Mouse (Mus musculus): ENCODE measurements around the gene Pigk. TPM values are rescaled to one million over a fixed set of nuclear protein-coding genes. Genes with fewer than 3 reads are reported as not detected.
A peak's percentile ranks its signal among the peaks of the same experiment; 100 is the strongest.

The Pigk gene
- polyA plus RNA-seq, 1 experiment from 2014 or later, result 42.9 TPM

DNA sequence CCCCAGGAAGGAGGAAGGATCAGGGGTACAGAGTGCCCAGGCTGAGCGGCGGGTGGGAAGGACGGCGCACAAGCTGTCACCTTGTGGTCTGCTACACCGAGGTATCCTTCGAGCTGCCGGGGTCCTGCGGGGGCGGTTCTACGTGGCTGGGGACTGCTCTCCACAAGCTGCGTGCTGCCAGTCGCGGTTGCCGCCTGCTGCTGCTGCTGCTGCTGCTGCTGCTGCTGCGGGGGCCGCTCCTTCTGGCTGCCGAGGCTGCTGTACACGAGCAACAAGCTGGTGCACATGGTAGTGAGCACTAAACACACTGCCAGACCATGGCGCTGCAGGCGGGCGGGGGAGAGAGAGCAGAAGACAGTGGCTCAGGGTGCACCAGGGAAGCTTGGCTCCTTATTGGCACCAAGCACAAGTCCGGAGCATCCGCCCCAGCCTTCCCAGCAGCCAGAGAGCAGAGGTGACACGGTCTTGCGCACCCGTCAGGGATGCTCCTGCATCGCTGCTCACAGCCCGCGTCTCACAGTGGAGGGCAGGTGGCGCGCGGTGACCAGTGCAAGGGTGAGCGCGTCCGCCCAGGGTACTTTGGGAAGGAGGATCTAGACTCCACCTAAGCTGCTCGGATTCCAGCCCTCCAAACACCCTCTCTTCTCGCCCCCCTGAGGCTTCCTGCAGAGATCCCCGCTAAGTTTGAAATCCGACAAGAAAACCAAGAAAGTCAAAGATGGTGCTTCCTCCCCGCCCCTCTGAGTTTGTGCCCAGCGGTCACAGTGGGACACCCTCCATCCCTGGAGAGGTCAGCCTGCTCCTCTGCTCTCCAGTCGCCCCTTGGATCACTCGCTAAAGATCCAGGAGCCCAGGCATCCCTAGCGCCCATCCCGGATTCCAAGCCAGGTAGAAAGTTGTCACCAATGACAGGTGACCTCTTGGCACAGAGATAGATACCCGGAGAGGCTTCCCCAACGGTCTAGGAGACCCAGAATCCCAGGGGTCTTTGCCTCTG, 267.4 kb downstream of the Pigk start:
- DNase-seq (ENCODE audit: low spot score) (peak; percentile 75), ATAC-seq (replicated peaks; ENCODE audit: low FRiP score, low TSS enrichment, low read depth) (no peak)
- H3K27ac ChIP-seq (ENCODE audit: low read depth), result no peak overlapping the region
- H3K4me3 ChIP-seq (ENCODE audit: low read depth, low read length), result peak overlapping the region; percentile 40
- H3K27me3 ChIP-seq (replicated peaks; ENCODE audit: control insufficient read depth, insufficient read depth, low read length), result peaks cover 24% of the 10 kb centered on the region
- H3K9ac ChIP-seq (ENCODE audit: low read length), result peak overlapping the region; percentile 27; the same call in 1 of the 2 replicates
- H3K4me1 ChIP-seq (replicated peaks; ENCODE audit: control insufficient read depth, insufficient read depth, low read length), result peaks cover 7% of the 10 kb centered on the region; the same call in 1 of the 2 replicates
- no peaks in the 10 kb centered on the region for H3K36me3 ChIP-seq (ENCODE audit: control insufficient read depth, insufficient read depth, low read length)
- H3K4me2 ChIP-seq (ENCODE audit: low read length), result peak overlapping the region; percentile 83
- WGBS, result under 1% methylated on average over 47 of the region's 47 CpGs
- no peaks in the 10 kb centered on the region for H3K9me3 ChIP-seq (ENCODE audit: control insufficient read depth, low read length)

DNA sequence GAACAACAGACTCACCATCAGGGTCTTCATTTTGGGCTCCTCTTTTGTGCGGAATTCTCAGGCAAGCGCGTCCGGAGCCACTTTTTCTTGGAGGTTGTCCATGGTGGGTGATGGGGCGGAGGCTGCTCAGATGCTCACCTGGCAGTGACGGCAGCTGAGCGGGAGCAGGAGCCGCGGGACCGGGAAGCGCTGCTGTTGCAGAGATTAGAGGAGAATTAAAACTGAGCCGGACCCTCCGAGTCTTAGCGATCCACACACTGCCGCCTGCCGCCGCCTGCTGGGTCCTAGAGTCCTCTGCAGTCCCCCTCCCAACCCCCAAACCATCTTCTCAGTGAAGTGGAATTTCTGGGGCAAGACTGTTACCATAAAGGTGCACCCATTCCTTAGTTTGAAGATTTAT, 268.1 kb downstream of the Pigk start, which contains the start of gene St6galnac5:
Gene St6galnac5 (minus strand): TSS at position 259 of the 400 bp plus-strand sequence.
- H3K4me3 ChIP-seq (ENCODE audit: low read depth, low read length), result peak within 1 kb of the TSS; percentile 40
- H3K9ac ChIP-seq (ENCODE audit: low read length), result peak within 1 kb of the TSS; percentile 27; the same call in 1 of the 2 replicates
- H3K4me2 ChIP-seq (ENCODE audit: low read length), result peak within 1 kb of the TSS; percentile 83
- peaks cover 24% of the 10 kb centered on the region for H3K27me3 ChIP-seq (replicated peaks; ENCODE audit: control insufficient read depth, insufficient read depth, low read length)
- DNase-seq (ENCODE audit: low spot score), result peak; percentile 72
- WGBS, result under 1% methylated on average over 17 of the region's 17 CpGs
- no peak within 1 kb of the TSS for H3K27ac ChIP-seq (ENCODE audit: low read depth)
- H3K4me1 ChIP-seq (replicated peaks; ENCODE audit: control insufficient read depth, insufficient read depth, low read length), result peaks cover 7% of the 10 kb centered on the region; the same call in 1 of the 2 replicates
- ATAC-seq (replicated peaks; ENCODE audit: low FRiP score, low TSS enrichment, low read depth), result 0 out of 2 replicates have a peak, but pooled peaks have one; percentile 38
- no peaks in the 10 kb centered on the region for H3K9me3 ChIP-seq (ENCODE audit: control insufficient read depth, low read length)
- no peaks in the 10 kb centered on the region for H3K36me3 ChIP-seq (ENCODE audit: control insufficient read depth, insufficient read depth, low read length)

DNA sequence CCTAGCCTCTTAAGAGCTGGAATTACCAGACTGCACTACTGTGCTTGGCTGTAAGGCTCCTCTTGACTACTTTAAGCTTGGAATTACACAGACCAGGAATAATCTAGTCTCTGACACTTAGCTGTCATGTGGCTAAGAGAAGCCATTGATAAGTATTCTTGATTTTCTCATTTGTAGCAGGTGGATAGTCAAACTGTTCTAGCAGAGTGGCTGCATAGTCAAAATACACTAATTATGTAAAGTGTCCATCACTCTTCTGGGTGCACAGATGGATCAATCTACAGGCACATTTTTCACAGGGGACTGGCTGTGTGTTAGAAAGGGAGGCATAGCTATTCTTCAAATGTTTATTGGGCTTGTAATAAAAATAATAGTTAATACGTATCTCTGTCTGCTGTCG, 276.9 kb downstream of the Pigk start:
- Histone ChIP-seq H3K9me3 (ENCODE audit: control insufficient read depth, low read length) (no peaks in the 10 kb centered on the region), H3K4me1 (replicated peaks; ENCODE audit: control insufficient read depth, insufficient read depth, low read length) (no peaks in the 10 kb centered on the region), H3K9ac (ENCODE audit: low read length) (no peak overlapping the region), H3K27ac (ENCODE audit: low read depth) (no peak overlapping the region), H3K4me3 (ENCODE audit: low read depth, low read length) (no peak overlapping the region), H3K36me3 (ENCODE audit: control insufficient read depth, insufficient read depth, low read length) (no peaks in the 10 kb centered on the region), H3K4me2 (ENCODE audit: low read length) (no peak overlapping the region), H3K27me3 (replicated peaks; ENCODE audit: control insufficient read depth, insufficient read depth, low read length) (no peaks in the 10 kb centered on the region)
- 69% methylated on average over 2 of the region's 2 CpGs for WGBS
- ATAC-seq (replicated peaks; ENCODE audit: low FRiP score, low TSS enrichment, low read depth) (no peak), DNase-seq (ENCODE audit: low spot score) (no peak)

DNA sequence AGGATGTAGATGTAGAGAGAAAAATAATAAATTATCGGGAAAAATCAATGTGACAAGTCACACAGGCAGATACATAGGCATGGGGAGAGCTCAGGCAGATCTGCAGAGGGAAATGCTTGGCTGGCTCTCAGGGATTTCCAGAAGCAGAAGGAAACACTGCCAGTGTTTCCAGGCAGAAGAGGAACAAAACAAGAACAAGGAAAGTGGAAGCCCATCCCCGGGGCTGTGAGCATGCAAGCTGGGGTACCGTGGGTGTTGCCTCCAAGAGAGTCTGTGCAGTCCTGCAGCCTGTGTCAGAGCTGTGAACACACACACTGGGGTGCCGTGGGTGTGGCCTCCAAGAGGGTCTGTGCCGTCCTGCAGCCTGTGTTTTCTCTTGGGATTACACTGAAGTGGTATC, 279.7 kb downstream of the Pigk start:
- ATAC-seq (replicated peaks; ENCODE audit: low FRiP score, low TSS enrichment, low read depth) (no peak), DNase-seq (ENCODE audit: low spot score) (no peak)
- Histone ChIP-seq H3K4me2 (ENCODE audit: low read length) (no peak overlapping the region), H3K4me1 (replicated peaks; ENCODE audit: control insufficient read depth, insufficient read depth, low read length) (no peaks in the 10 kb centered on the region), H3K27me3 (replicated peaks; ENCODE audit: control insufficient read depth, insufficient read depth, low read length) (no peaks in the 10 kb centered on the region), H3K9ac (ENCODE audit: low read length) (no peak overlapping the region), H3K9me3 (ENCODE audit: control insufficient read depth, low read length) (no peaks in the 10 kb centered on the region), H3K27ac (ENCODE audit: low read depth) (no peak overlapping the region), H3K4me3 (ENCODE audit: low read depth, low read length) (no peak overlapping the region), H3K36me3 (ENCODE audit: control insufficient read depth, insufficient read depth, low read length) (no peaks in the 10 kb centered on the region)
- whole genome bisulfite sequencing, result 63% methylated on average over 5 of the region's 5 CpGs

DNA sequence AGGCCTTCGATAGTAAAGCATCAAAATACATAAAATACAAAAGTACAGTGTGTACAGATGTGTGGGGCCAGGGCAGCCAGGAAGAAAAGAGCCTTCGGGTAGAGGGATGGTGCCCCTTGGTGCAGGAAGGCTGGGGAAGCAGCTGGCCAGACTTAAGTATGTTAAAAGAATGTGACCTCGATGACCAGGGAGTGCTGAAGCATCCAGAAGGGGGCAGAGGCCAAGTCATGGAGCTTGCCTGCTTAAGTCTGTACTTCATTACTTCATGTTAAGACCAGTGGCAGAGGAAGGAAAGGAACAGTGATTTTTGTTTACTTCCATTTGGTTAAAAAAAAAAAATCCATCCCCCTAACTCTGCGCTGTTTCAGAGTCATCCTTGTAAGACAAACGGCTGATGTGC, 284.2 kb downstream of the Pigk start:
- H3K4me2 ChIP-seq (ENCODE audit: low read length), result no peak overlapping the region
- WGBS, result 38% methylated on average over 5 of the region's 5 CpGs
- no peak overlapping the region for H3K4me3 ChIP-seq (ENCODE audit: low read depth, low read length)
- no peaks in the 10 kb centered on the region for H3K27me3 ChIP-seq (replicated peaks; ENCODE audit: control insufficient read depth, insufficient read depth, low read length)
- ATAC-seq (replicated peaks; ENCODE audit: low FRiP score, low TSS enrichment, low read depth) (no peak), DNase-seq (ENCODE audit: low spot score) (no peak)
- no peaks in the 10 kb centered on the region for H3K4me1 ChIP-seq (replicated peaks; ENCODE audit: control insufficient read depth, insufficient read depth, low read length)
- H3K36me3 ChIP-seq (ENCODE audit: control insufficient read depth, insufficient read depth, low read length), result no peaks in the 10 kb centered on the region
- no peak overlapping the region for H3K9ac ChIP-seq (ENCODE audit: low read length)
- no peak overlapping the region for H3K27ac ChIP-seq (ENCODE audit: low read depth)
- no peaks in the 10 kb centered on the region for H3K9me3 ChIP-seq (ENCODE audit: control insufficient read depth, low read length)

DNA sequence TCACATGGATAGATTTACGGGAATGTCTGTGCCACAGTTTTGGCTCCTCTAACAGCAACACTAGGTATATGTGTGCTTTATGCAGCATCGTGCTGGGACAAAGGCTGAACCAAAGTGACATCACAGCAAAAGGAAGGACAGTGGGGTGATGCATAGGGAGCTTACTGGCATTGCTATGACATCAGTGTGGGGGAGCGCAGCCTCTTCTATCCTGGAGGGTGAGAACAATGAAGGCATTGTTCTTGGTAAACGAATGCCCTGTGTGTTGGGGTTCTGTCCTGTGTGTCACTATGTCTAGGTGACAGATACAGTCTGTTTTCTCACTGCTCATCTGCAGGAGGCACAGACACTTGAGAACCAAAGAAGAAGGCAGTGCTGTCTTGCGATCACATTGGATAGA, 285.0 kb downstream of the Pigk start:
- Histone ChIP-seq H3K36me3 (ENCODE audit: control insufficient read depth, insufficient read depth, low read length) (no peaks in the 10 kb centered on the region), H3K4me3 (ENCODE audit: low read depth, low read length) (no peak overlapping the region), H3K27ac (ENCODE audit: low read depth) (no peak overlapping the region), H3K27me3 (replicated peaks; ENCODE audit: control insufficient read depth, insufficient read depth, low read length) (no peaks in the 10 kb centered on the region), H3K9me3 (ENCODE audit: control insufficient read depth, low read length) (no peaks in the 10 kb centered on the region), H3K4me1 (replicated peaks; ENCODE audit: control insufficient read depth, insufficient read depth, low read length) (no peaks in the 10 kb centered on the region), H3K9ac (ENCODE audit: low read length) (no peak overlapping the region), H3K4me2 (ENCODE audit: low read length) (no peak overlapping the region)
- ATAC-seq (replicated peaks; ENCODE audit: low FRiP score, low TSS enrichment, low read depth), result no peak
- WGBS, result 72% methylated on average over 5 of the region's 5 CpGs
- DNase-seq (ENCODE audit: low spot score), result no peak

DNA sequence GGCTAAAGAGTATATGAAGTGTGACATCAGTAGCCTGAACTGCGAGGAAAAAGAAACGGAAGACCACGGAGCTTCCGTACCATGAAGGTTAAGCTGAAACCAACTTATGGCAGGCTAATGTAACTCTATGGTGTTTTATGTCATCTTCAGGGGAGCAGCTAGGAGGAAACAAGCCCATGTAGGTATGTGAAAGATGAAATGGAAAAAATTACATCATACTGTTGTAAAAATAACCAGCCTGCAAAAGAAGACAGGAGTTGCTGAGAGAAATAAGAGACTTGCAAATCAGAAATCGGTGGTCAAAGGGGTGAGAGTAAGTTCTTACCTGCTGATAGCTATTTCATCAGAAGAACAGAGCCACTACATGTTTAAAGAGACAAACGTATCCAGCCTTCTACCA, 293.0 kb downstream of the Pigk start:
- no peaks in the 10 kb centered on the region for H3K4me1 ChIP-seq (replicated peaks; ENCODE audit: control insufficient read depth, insufficient read depth, low read length)
- 87% methylated on average over 6 of the region's 6 CpGs for WGBS
- no peaks in the 10 kb centered on the region for H3K36me3 ChIP-seq (ENCODE audit: control insufficient read depth, insufficient read depth, low read length)
- H3K4me2 ChIP-seq (ENCODE audit: low read length), result no peak overlapping the region
- H3K27ac ChIP-seq (ENCODE audit: low read depth), result no peak overlapping the region
- H3K4me3 ChIP-seq (ENCODE audit: low read depth, low read length), result no peak overlapping the region
- no peaks in the 10 kb centered on the region for H3K9me3 ChIP-seq (ENCODE audit: control insufficient read depth, low read length)
- DNase-seq (ENCODE audit: low spot score) (no peak), ATAC-seq (replicated peaks; ENCODE audit: low FRiP score, low TSS enrichment, low read depth) (no peak)
- H3K27me3 ChIP-seq (replicated peaks; ENCODE audit: control insufficient read depth, insufficient read depth, low read length), result no peaks in the 10 kb centered on the region
- no peak overlapping the region for H3K9ac ChIP-seq (ENCODE audit: low read length)

DNA sequence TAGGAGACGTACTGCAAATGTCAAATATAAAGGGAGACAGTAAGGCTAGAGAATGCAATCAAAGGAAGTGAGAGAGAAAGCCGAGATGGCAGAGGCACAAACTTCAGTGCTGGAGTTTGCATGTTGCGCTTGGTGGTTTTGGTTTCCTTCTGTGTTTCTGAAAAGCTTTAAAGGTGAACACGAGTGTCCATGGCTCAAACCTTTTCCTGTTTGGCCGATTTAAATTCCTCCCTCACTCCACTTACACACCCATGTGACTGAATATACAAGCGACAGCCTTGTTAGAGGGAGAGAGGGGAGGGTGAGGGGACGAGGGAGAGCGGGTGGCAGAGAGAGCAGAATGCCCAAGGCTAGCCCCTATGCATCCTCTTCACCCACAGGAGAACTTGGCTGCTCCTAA, 302.5 kb downstream of the Pigk start:
- WGBS, result 57% methylated on average over 8 of the region's 8 CpGs
- Histone ChIP-seq H3K4me3 (ENCODE audit: low read depth, low read length) (no peak overlapping the region), H3K9me3 (ENCODE audit: control insufficient read depth, low read length) (no peaks in the 10 kb centered on the region), H3K36me3 (ENCODE audit: control insufficient read depth, insufficient read depth, low read length) (no peaks in the 10 kb centered on the region), H3K9ac (ENCODE audit: low read length) (no peak overlapping the region), H3K4me2 (ENCODE audit: low read length) (no peak overlapping the region), H3K27me3 (replicated peaks; ENCODE audit: control insufficient read depth, insufficient read depth, low read length) (no peaks in the 10 kb centered on the region), H3K27ac (ENCODE audit: low read depth) (no peak overlapping the region), H3K4me1 (replicated peaks; ENCODE audit: control insufficient read depth, insufficient read depth, low read length) (peaks cover 5% of the 10 kb centered on the region; the same call in 1 of the 2 replicates)
- ATAC-seq (replicated peaks; ENCODE audit: low FRiP score, low TSS enrichment, low read depth) (no peak), DNase-seq (ENCODE audit: low spot score) (no peak)
